Mouse (Mus musculus): ENCODE measurements around the gene Dock9.

Gene Dock9

DNA sequence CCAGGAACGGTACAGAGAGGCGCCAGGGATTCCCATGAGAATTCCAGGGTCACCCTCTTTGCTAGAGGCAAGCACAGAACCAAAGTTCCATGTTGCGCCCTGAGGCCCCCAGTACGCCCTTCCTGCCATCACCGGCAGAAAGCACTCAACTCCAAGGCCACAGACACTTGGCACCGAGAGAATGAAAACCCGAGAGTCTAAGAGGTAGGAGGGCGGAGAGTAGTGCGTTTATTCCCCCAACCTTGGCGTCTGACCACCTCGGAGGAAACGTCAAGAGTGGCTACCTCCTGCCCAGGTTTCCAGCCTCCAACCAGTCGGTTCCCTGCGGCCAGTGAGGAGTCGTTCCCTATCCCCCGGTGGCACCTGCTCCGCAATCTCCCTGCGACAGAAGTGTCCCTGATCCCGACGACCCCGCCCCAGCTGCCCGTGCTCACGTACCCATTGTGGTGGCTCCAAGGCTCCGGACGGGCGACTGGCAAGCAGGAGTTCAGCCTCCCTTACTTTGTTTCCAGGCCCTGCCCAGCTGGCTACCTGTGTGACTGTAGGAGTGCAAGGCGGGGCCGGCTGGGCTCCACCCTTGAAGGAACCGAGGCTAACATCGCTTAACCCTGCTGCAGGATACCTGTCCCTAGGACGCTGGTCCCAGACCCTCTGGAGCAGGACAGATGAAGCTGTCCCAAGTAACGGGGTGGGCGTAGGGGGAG lies 292.7 kb downstream of the Dock9 start, which contains the start of gene Slc15a1:
Gene Slc15a1, minus strand, starts transcription at position 472 of the 704 bp plus-strand sequence.
- no peak for DNase-seq

DNA sequence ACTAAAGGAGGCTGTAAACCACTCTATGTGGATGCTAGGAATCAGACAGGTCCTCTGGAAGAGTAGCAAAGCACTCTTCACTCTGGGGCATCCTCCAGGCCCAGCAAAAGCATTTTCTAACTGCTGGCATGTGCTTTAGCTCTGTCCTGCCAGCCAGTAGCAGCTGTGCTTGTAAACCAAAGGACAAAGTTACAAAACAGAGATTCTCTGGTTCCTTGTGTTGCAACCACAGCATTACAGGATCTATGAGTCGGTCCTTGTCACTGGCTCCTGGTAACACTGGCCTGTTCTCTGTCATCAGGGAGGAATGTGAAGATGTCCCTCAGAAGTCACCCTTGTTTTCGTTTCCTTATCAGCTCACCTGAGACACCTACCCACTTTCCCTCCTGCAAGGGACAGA lies 297.1 kb downstream of the Dock9 start:
- no peak for DNase-seq

DNA sequence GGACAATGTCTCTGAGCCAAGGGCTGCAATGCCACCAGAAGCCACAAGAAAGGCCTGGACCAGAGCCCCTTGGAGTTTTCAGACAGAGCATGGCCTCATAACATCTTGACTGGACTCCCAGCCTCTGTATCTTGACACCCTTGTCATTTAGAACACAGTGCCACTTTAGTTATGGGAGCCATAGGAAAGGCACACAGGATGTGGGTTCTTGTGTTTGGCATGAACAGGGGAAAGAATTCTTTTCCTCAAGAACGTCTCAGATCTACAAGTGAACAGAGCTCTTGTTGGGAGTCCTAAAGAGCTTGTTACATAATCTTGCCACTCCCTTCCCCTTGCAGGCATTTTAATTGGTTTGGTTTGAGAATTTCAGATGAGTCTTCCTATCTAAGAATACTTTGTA lies 297.9 kb downstream of the Dock9 start:
- no peak for DNase-seq

DNA sequence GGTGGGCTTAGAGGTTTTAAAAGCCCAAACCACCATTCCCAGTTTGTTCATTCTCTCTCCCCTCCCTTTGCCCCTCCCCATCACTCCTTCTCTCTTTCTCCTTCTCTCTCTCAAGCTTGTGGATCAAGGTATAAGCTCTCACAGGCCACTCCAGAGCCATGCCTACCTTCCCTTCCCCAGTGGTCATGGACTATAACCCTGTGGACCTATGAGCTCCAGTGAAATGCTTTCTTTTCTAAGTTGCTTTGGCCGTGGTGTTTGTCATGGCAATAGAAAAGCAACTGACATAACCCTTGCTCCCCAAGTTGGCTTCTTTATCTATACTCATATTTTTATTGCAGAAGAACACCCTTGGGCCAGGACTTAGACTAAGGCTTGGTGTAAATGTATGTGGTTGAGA lies 299.8 kb downstream of the Dock9 start:
- DNase-seq: no peak

DNA sequence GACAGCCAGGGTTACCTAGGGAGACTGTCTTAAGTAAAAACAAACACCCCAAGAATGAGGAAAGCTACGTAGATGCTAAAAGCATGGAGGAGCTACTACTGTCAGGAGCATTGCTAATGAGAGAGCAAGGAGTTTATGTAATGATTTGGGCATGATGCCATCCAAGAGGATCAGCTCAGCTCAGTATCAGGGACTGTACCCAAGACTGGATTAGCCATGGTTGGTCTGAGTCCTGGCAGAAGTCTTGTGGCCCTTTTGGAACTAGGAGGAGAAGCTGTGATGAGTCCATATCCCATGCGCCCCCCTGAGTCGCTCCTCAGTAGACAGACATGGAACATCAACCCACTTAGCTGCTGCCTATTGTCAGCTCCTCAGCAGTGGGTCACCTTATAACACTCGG lies 301.9 kb downstream of the Dock9 start:
- peak; percentile 16 for DNase-seq

DNA sequence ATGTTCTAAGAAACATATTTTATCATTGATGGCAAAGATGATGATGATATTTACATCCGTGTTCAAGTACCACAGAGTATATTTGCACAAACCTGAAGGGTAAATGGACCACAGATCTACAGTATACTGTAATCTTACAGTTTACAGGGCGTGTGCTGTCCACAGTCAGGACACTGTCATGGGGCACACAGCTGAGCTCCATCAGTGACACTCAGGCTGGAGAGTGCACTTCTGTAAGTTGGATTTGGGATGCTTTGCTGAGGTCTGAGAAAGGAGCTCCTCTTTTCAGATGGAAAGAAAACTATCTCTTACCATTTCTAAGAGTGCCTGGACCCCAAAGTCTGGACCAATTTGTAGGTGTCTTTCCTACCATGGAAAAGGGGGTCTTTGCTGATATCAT lies 302.5 kb downstream of the Dock9 start:
- no peak for DNase-seq

DNA sequence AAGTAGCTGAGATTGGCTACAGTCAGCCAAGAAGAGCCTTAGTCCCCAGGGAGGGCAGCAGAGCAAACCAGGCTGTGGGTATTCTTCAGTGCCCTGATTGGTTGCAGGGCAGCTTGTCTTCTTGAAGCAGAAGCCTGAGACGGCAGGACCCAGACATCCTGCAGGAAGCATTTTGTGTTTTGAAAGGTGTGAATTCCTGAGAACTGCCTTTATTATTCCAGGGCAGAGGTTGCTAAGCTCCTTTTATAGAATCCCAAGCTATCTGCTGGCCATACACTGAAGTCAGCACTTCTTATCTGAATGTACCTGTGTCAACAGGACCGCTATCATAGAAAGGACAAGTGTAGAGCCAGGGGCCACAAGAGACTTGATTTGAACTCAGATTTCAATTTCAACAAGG lies 303.4 kb downstream of the Dock9 start:
- DNase-seq: no peak

DNA sequence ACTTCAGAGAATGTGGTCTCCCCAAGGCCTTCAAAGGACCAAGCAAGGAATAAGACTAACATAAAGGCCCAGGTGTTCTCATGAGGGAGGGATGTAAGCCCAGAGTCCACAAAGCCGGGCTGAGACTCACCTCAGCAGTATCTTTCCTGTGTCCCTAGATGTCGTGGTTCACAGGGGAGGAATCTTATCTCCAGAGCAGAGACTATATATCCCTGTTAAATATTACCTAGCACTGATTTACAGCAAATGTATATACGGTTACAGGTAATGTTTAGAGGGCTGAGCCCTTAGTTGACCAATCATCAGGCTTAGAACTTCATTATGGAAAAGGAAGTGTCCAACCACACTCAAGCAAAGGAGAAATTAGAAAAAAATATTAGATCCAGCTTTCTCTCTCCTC lies 303.9 kb downstream of the Dock9 start:
- no peak for DNase-seq

DNA sequence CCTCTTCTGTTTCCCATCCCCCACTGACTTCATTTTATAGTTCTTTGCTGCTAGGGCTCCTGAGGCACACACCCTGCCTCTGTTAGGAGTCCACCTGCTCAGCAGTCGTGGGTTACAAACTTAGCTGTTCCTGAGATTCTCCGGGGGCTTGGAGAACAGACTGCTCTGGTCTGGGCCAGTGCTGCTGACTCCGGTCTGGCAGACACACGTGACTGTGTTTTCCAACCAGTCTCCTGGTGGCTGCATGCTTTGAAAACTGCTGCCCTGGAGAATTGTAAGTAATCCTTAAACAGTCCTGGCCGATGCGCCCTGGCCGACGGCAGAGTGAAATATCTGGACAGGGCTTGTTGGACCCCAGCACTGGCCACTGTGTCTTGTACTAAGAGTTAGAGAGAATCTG lies 305.3 kb downstream of the Dock9 start:
- DNase-seq: no peak
